Mouse (Mus musculus) small intestine, adult 2 months (tissue): Measurements from ENCODE around the gene Astn1. TPM values are rescaled to one million over a fixed set of nuclear protein-coding genes. Genes with fewer than 3 reads are reported as not detected.

ENCODE experiments used
- H3K27ac ChIP-seq: fragments of 200-500 bp; 2 replicates; pipeline ENCODE4 v1.5.1; 2012; ENCODE audit warnings: low read depth, low read length, control low read depth, inconsistent platforms; ENCODE audit not compliant: insufficient read depth
- H3K27me3 ChIP-seq: fragments of 200-500 bp; 2 replicates; pipeline ENCODE4 v1.6.1; 2012; ENCODE audit warnings: mild to moderate bottlenecking, moderate library complexity, low read length, inconsistent platforms; ENCODE audit not compliant: control insufficient read depth, insufficient read depth
- H3K36me3 ChIP-seq: fragments of 200-500 bp; 2 replicates; pipeline ENCODE4 v1.6.1; 2012; ENCODE audit warnings: mild to moderate bottlenecking, low read length, control low read depth, inconsistent platforms; ENCODE audit not compliant: control insufficient read depth, insufficient read depth
- H3K4me1 ChIP-seq: fragments of 200-500 bp; 2 replicates; pipeline ENCODE4 v1.6.1; 2012; ENCODE audit warnings: low read length, inconsistent platforms, mixed read lengths; ENCODE audit not compliant: control insufficient read depth, insufficient read depth, insufficient read length
- H3K4me3 ChIP-seq: fragments of 200-500 bp; 2 replicates; pipeline ENCODE4 v1.5.1; 2012; ENCODE audit warnings: low read depth, mild to moderate bottlenecking, control low read depth, inconsistent platforms, low read length, moderate library complexity
- CTCF ChIP-seq: fragments of 200-500 bp; IDR thresholded peaks from 2 replicates; pipeline ENCODE4 v1.5.1; 2012; ENCODE audit warnings: low read depth, mild to moderate bottlenecking, control low read depth, inconsistent platforms, low read length, moderate library complexity, mixed read lengths; ENCODE audit not compliant: insufficient replicate concordance, insufficient read length; ENCODE audit errors: extremely low read depth
- POLR2A ChIP-seq: fragments of 200-500 bp; IDR thresholded peaks from 2 replicates; pipeline ENCODE4 v1.6.1; 2012; ENCODE audit warnings: low read depth, mild to moderate bottlenecking, control low read depth, inconsistent platforms, low read length, moderate library complexity
- WGBS: fragments of 180-500 bp; shearing (Covaris S2); methylation state at CpG from one replicate; pipeline ENCODE4 v1.1.7; 2018; 5-methylcytosine and 5-hydroxymethylcytosine counted together
- polyA plus RNA-seq: library from polyadenylated mRNA; depleted of rRNA; stranded (reverse); fragments of >200 nt; gene quantifications from 2 replicates; pipeline ENCODE4 v1.2.3, GENCODE M21; 2012

Astn1 gene
- polyA plus RNA-seq, 1 experiment = 0.34 TPM

GRCm38 (mm10) chr1:158507610-158508009 is 145.5 kb downstream of the Astn1 start:
- Histone ChIP-seq H3K36me3 (no peaks in the 10 kb centered on the region), H3K4me3 (no peak overlapping the region), H3K27ac (no peak overlapping the region), H3K27me3 (no peaks in the 10 kb centered on the region), H3K4me1 (no peaks in the 10 kb centered on the region)
- WGBS = 40% methylated on average over 3 of the region's 3 CpGs
- no peak for TF ChIP-seq POLR2A
- no peak for TF ChIP-seq CTCF

GRCm38 (mm10) chr1:158509112-158509855 is 147.2 kb downstream of the Astn1 start:
- H3K27ac ChIP-seq = no peak overlapping the region
- 64% methylated on average over 4 of the region's 4 CpGs for WGBS
- no peaks in the 10 kb centered on the region for H3K36me3 ChIP-seq
- no peaks in the 10 kb centered on the region for H3K4me1 ChIP-seq
- TF ChIP-seq POLR2A (no peak), CTCF (no peak)
- H3K4me3 ChIP-seq = no peak overlapping the region
- no peaks in the 10 kb centered on the region for H3K27me3 ChIP-seq

GRCm38 (mm10) chr1:158510478-158511207 is 148.6 kb downstream of the Astn1 start:
- no peak overlapping the region for H3K4me3 ChIP-seq
- WGBS = 89% methylated on average over 15 of the region's 15 CpGs

GRCm38 (mm10) chr1:158512089-158512488 is 150.0 kb downstream of the Astn1 start:
- TF ChIP-seq POLR2A (no peak), CTCF (no peak)
- no peak overlapping the region for H3K4me3 ChIP-seq
- no peaks in the 10 kb centered on the region for H3K36me3 ChIP-seq
- H3K27me3 ChIP-seq = no peaks in the 10 kb centered on the region
- H3K4me1 ChIP-seq = no peaks in the 10 kb centered on the region
- no peak overlapping the region for H3K27ac ChIP-seq

More at GRCm38 (mm10) chr1:158510478-158511207, 148.6 kb downstream of the Astn1 start:
- Histone ChIP-seq H3K27me3 (no peaks in the 10 kb centered on the region), H3K4me1 (no peaks in the 10 kb centered on the region), H3K27ac (no peak overlapping the region), H3K36me3 (no peaks in the 10 kb centered on the region)
- no peak for TF ChIP-seq POLR2A
- TF ChIP-seq CTCF = no peak

- TF ChIP-seq POLR2A (no peak), CTCF (no peak)
- no peak overlapping the region for H3K27ac ChIP-seq
- WGBS = 72% methylated on average over 6 of the region's 6 CpGs
- H3K4me3 ChIP-seq = no peak overlapping the region
- no peaks in the 10 kb centered on the region for H3K4me1 ChIP-seq
- no peaks in the 10 kb centered on the region for H3K36me3 ChIP-seq
- no peaks in the 10 kb centered on the region for H3K27me3 ChIP-seq
These were observed 150.6 kb downstream of the Astn1 start for GRCm38 (mm10) chr1:158512636-158513035.

- Histone ChIP-seq H3K27ac (no peak overlapping the region), H3K36me3 (no peaks in the 10 kb centered on the region), H3K4me1 (no peaks in the 10 kb centered on the region), H3K4me3 (no peak overlapping the region), H3K27me3 (no peaks in the 10 kb centered on the region)
- 83% methylated on average over 13 of the region's 13 CpGs for whole genome bisulfite sequencing
- TF ChIP-seq POLR2A = no peak
These were observed 151.5 kb downstream of the Astn1 start for GRCm38 (mm10) chr1:158513572-158513971.

GRCm38 (mm10) chr1:158516558-158516957 is 154.5 kb downstream of the Astn1 start:
- 81% methylated on average over 4 of the region's 4 CpGs for WGBS
- Histone ChIP-seq H3K4me3 (no peak overlapping the region), H3K4me1 (no peaks in the 10 kb centered on the region), H3K27ac (no peak overlapping the region), H3K36me3 (no peaks in the 10 kb centered on the region), H3K27me3 (no peaks in the 10 kb centered on the region)
- TF ChIP-seq POLR2A (no peak), CTCF (no peak)
